Mouse (Mus musculus) megakaryocyte, embryonic 14.5 days (primary cell): ENCODE measurements around the gene Arid3a.

ENCODE experiments used
- FLI1 ChIP-seq: IDR thresholded peaks from 2 replicates; pipeline ENCODE4 v1.6.1; 2012; ENCODE audit warnings: low read length, inconsistent platforms, mixed read lengths
- GATA1 ChIP-seq: IDR thresholded peaks from 3 replicates; pipeline ENCODE4 v1.6.1; 2012; ENCODE audit warnings: mixed read lengths, low read length, inconsistent platforms, borderline replicate concordance

DNA sequence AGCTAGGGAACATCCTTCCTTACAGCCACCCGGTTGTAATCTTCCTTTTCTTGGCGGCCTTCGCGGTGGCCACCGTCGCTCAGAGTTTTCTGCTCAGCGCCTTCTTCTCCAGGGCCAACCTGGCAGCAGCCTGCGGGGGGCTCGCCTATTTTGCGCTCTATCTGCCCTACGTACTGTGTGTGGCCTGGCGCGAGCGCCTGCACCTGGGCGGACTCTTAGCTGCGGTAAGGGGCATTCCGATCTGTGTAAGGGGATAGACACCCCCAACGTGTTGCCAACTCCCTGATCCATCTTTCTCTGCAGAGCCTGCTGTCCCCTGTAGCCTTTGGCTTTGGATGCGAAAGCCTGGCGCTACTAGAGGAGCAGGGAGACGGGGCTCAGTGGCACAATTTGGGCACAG lies 76.0 kb downstream of the Arid3a start:
- TF ChIP-seq GATA1 (no peak), FLI1 (no peak)
